Mouse (Mus musculus): ENCODE results near the gene Tarsl2.

The Tarsl2 gene

GRCm38 (mm10) chr7:65737286-65738040, 92.8 kb downstream of the Tarsl2 start:
- DNase-seq: peak; percentile 78
